In the genomic region with DNA sequence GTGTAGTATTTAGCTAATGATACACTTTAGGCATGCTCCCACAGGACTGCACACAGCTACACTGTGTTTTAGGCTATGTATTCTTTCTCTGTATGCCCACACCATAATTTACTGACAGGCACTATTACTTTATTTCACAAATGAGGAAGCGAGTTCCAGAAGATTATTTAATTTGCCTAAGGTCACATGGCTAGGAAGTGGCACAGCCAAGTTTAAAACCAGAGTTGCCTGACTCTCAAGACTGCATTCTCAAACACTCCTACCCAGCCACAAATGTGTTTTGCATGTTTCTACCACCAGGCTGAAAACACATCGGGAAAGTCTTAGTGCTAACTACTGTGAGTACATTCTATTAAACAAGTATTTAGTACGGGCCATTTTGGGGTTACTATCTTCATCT, we compare ENCODE assay signal across 20 mouse cellular contexts. TPM values are rescaled to one million over a fixed set of nuclear protein-coding genes. Genes with fewer than 3 reads are reported as not detected.
DNase-seq lines count a peak whose midpoint lies in the region; ATAC-seq and TF ChIP-seq lines count a peak whose summit lies in the region.
"Had no signal": no experiment of that assay in that cellular context is flagged by ENCODE, and none has a peak within 500 bp of the region (broad histone marks: within the 10 kb centered on the region; RNA-seq: fewer than 3 reads in every experiment).

No protein-coding gene starts in this region.

- peaks cover 9% of the 10 kb centered on the region; the same call in 1 of the 2 replicates for H3K4me1 ChIP-seq in spleen, adult 2 months (ENCODE audit: control insufficient read depth, insufficient read depth, insufficient read length)
- peaks cover 7% of the 10 kb centered on the region; the same call in 1 of the 2 replicates for H3K4me1 ChIP-seq in stomach, postnatal 0 days (replicated peaks; ENCODE audit: control insufficient read depth, insufficient read depth)
- H3K4me1 ChIP-seq in liver, postnatal 0 days (ENCODE audit: insufficient read depth): peaks cover 4% of the 10 kb centered on the region; the same call in 1 of the 2 replicates

- 23% methylated on average over 3 of the region's 3 CpGs for WGBS in spleen, adult 2 months
- 73% methylated on average over 3 of the region's 3 CpGs for WGBS in stomach, postnatal 0 days
- 72% methylated on average over 3 of the region's 3 CpGs for WGBS in liver, postnatal 0 days (ENCODE audit: insufficient replicate concordance)

- intact Hi-C loops in gastrocnemius, adult 2 months (cut with DNase I): no loop called here

- DNase-seq in gastrocnemius, adult 2 months: no peak
- no peak for DNase-seq in gastrocnemius, adult 18-20 months (ENCODE audit: low spot score)
- DNase-seq in spleen, adult 2 months (ENCODE audit: low read depth in 1 of 2, low spot score in 2 of 2): peak; percentile 32 to 61
- DNase-seq in spleen, postnatal 4 days (ENCODE audit: low spot score in 2 of 2): no peak
- DNase-seq in lung, postnatal 36 days: peak; percentile 59
- DNase-seq in stomach, postnatal 0 days (ENCODE audit: low spot score): no peak
- no peak for DNase-seq in adrenal gland, postnatal 4 days (ENCODE audit: low spot score in 2 of 2)
- no peak for DNase-seq in liver, postnatal 0 days
- DNase-seq: cerebellum, adult 9-10 months; kidney, adult 9 months; kidney, postnatal 36 days; layer of hippocampus, adult 9-11 months; liver, embryonic 13.5 days; midbrain, embryonic 14.5 days; right cerebral cortex, postnatal 25 days; thymus, postnatal 36 days had no signal

- H3K27ac ChIP-seq in gastrocnemius, adult 2 months: peak overlapping the region; percentile 16; the same call in 1 of the 2 replicates
- H3K27ac ChIP-seq in spleen, adult 2 months (ENCODE audit: insufficient read depth, low read length): peak overlapping the region; percentile 70; the same call in 1 of the 2 replicates
- 0 out of 2 replicates have a peak overlapping the region, but pooled peaks have one; percentile 14 for H3K27ac ChIP-seq in stomach, postnatal 0 days (replicated peaks)
- no peak overlapping the region for H3K27ac ChIP-seq in liver, postnatal 0 days (ENCODE audit: low read depth)
- H3K27ac ChIP-seq: forebrain, embryonic 15.5 days; heart, embryonic 13.5 days; hindbrain, embryonic 15.5 days; intestine, embryonic 15.5 days; liver, embryonic 13.5 days had no signal

- H3K9ac ChIP-seq in stomach, postnatal 0 days (ENCODE audit: low read length): no peak overlapping the region
- no peak overlapping the region for H3K9ac ChIP-seq in liver, postnatal 0 days (replicated peaks)
- H3K9ac ChIP-seq: forebrain, embryonic 15.5 days; heart, embryonic 13.5 days; hindbrain, embryonic 15.5 days; intestine, embryonic 15.5 days; liver, embryonic 13.5 days had no signal

- no peak for TF ChIP-seq CTCF in gastrocnemius, adult 2 months (IDR thresholded peaks at IDR 0.05)
- TF ChIP-seq CTCF in spleen, adult 2 months (IDR thresholded peaks at IDR 0.05; ENCODE audit: extremely low read depth, insufficient read depth, insufficient read length, insufficient replicate concordance): no peak
- TF ChIP-seq CTCF in stomach, postnatal 0 days (IDR thresholded peaks at IDR 0.05; ENCODE audit: low read depth): no peak; the same call in 1 of the 2 replicates
- no peak for TF ChIP-seq CTCF in liver, postnatal 0 days (IDR thresholded peaks at IDR 0.05; ENCODE audit: low read depth)

- ATAC-seq in stomach, postnatal 0 days (ENCODE audit: low FRiP score, low TSS enrichment): no peak
- ATAC-seq in liver, postnatal 0 days: no peak
- ATAC-seq: forebrain, embryonic 15.5 days; intestine, embryonic 15.5 days had no signal

- no peak overlapping the region for H3K4me2 ChIP-seq in stomach, postnatal 0 days (replicated peaks; ENCODE audit: low read depth)
- no peak overlapping the region for H3K4me2 ChIP-seq in liver, postnatal 0 days (ENCODE audit: low read depth, low read length)
- H3K4me2 ChIP-seq: forebrain, embryonic 15.5 days; heart, embryonic 13.5 days; hindbrain, embryonic 15.5 days; intestine, embryonic 15.5 days; liver, embryonic 13.5 days had no signal

- no peak for TF ChIP-seq EP300 in stomach, postnatal 0 days (optimal IDR thresholded peaks at IDR 0.05)
- no peak for TF ChIP-seq EP300 in liver, postnatal 0 days (IDR thresholded peaks at IDR 0.05; ENCODE audit: low read depth)

- H3K4me3 ChIP-seq in gastrocnemius, adult 2 months: no peak overlapping the region
- H3K4me3 ChIP-seq in spleen, adult 2 months (ENCODE audit: extremely low read depth, insufficient read depth, insufficient read length): no peak overlapping the region
- H3K4me3 ChIP-seq in stomach, postnatal 0 days (ENCODE audit: low read depth, low read length): no peak overlapping the region
- H3K4me3 ChIP-seq in liver, postnatal 0 days (ENCODE audit: low read depth, low read length): no peak overlapping the region
- H3K4me3 ChIP-seq: forebrain, embryonic 15.5 days; heart, embryonic 13.5 days; hindbrain, embryonic 15.5 days; intestine, embryonic 15.5 days; liver, embryonic 13.5 days had no signal

- H3K9me3 ChIP-seq in stomach, postnatal 0 days (ENCODE audit: control insufficient read depth, low read length): no peaks in the 10 kb centered on the region
- no peaks in the 10 kb centered on the region for H3K9me3 ChIP-seq in liver, postnatal 0 days (ENCODE audit: low read length)
- H3K9me3 ChIP-seq: forebrain, embryonic 15.5 days; heart, embryonic 13.5 days; hindbrain, embryonic 15.5 days; intestine, embryonic 15.5 days; liver, embryonic 13.5 days had no signal

- H3K36me3 ChIP-seq in spleen, adult 2 months (ENCODE audit: control insufficient read depth, insufficient read depth, low read length): no peaks in the 10 kb centered on the region
- H3K36me3 ChIP-seq in stomach, postnatal 0 days (ENCODE audit: control insufficient read depth, insufficient read depth, low read length): no peaks in the 10 kb centered on the region
- no peaks in the 10 kb centered on the region for H3K36me3 ChIP-seq in liver, postnatal 0 days (replicated peaks; ENCODE audit: insufficient read depth, low read length)
- H3K36me3 ChIP-seq: forebrain, embryonic 15.5 days; heart, embryonic 13.5 days; hindbrain, embryonic 15.5 days; intestine, embryonic 15.5 days; liver, embryonic 13.5 days had no signal

- no peak for TF ChIP-seq POLR2A in spleen, adult 2 months (IDR thresholded peaks at IDR 0.05; ENCODE audit: low read depth, low read length)

- H3K27me3 ChIP-seq in spleen, adult 2 months (ENCODE audit: control insufficient read depth, insufficient read depth, low read length): no peaks in the 10 kb centered on the region
- no peaks in the 10 kb centered on the region for H3K27me3 ChIP-seq in stomach, postnatal 0 days (ENCODE audit: control insufficient read depth, insufficient read depth, low read length)
- no peaks in the 10 kb centered on the region for H3K27me3 ChIP-seq in liver, postnatal 0 days (ENCODE audit: insufficient read depth, low read length)
- H3K27me3 ChIP-seq: forebrain, embryonic 15.5 days; heart, embryonic 13.5 days; hindbrain, embryonic 15.5 days; intestine, embryonic 15.5 days; liver, embryonic 13.5 days had no signal

RNA-seq across cellular contexts. Expression of a gene that starts 18.7 kb away (rescaled TPM):
- 1 to 10 TPM; 6.7 to 7.1 TPM for total RNA-seq in gastrocnemius, adult 2 months (2021)
- 1 to 10 TPM; 7.3 to 9.1 TPM for total RNA-seq in gastrocnemius, adult 18-20 months (2021)
- 13.7 and 13.8 TPM in 2 replicates for polyA plus RNA-seq in spleen, adult 2 months (2012; rRNA removed)
- polyA plus RNA-seq in stomach, postnatal 0 days (2015; fragmentation: Nextera tagmentation; extraction: Ambion mirVana): 18.9 and 21.5 TPM in 2 replicates
- total RNA-seq in adrenal gland, postnatal 4 days (2021): 10 to 100 TPM; 26.7 to 30.5 TPM
- 4.3 and 4.5 TPM in 2 replicates for polyA plus RNA-seq in liver, postnatal 0 days (2015; fragmentation: Nextera tagmentation; extraction: Ambion mirVana)

Comparison
In these comparisons a context has a peak if more than half of its experiments do, and no peak if none do; other contexts are left out.
1. DNase-seq: peak in spleen, adult 2 months (2 of 2) and lung, postnatal 36 days (single experiment); none in gastrocnemius, adult 2 months (single experiment), gastrocnemius, adult 18-20 months (single experiment), spleen, postnatal 4 days (0 of 2), stomach, postnatal 0 days (single experiment), adrenal gland, postnatal 4 days (0 of 2) and liver, postnatal 0 days (single experiment).